Mouse (Mus musculus) lung, postnatal 0 days (tissue): Measurements from ENCODE around the gene Vmn2r84.
"Not testable (repeated sequence)": the region's sequence is repeated elsewhere in the genome, so short reads cannot be mapped to it uniquely, and the experiment has no call there.

Experiments
- CTCF ChIP-seq: IDR thresholded peaks from 2 replicates; pipeline ENCODE4 v1.5.1; 2016; ENCODE audit warnings: antibody characterized with exemption, mild to moderate bottlenecking
- EP300 ChIP-seq: IDR thresholded peaks from 2 replicates; pipeline ENCODE4 v1.6.1; 2016; ENCODE audit warnings: antibody characterized with exemption, mild to moderate bottlenecking, control low read depth

DNA sequence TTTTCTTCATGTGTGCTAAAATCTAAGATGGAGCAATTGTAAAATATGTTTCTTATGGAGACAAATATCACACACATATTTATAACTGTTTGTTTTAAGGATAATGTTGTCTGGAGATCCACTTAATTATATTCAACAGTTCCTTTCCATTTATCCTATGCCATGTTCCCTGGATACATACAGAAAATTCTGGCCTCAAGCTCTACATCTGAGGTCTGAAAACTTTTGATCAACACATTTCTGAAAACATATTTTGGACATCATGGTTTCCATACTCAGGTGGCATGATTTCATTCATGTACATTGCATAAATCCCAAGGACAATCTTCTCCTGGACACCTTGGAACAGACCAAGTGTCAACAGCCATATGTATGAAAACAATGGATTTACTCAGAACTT, 35.5 kb upstream of the Vmn2r84 start, which contains the start of gene Vmn2r85:
- TF ChIP-seq CTCF, EP300: not testable (repeated sequence)
